Mouse (Mus musculus) MEL (cell line): ENCODE results near the gene Acvrl1. TPM values are rescaled to one million over a fixed set of nuclear protein-coding genes. Genes with fewer than 3 reads are reported as not detected.

Experiments
- DNase-seq: peaks from one replicate; pipeline ENCODE4 v3.0.0; 2011; ENCODE audit warnings: low read depth, low spot score
- H3K27ac ChIP-seq: 2 replicates; pipeline ENCODE4 v1.5.1; 2012; ENCODE audit warnings: low read depth, mild to moderate bottlenecking, control low read depth, low read length, moderate library complexity; ENCODE audit not compliant: control insufficient read depth
- H3K27me3 ChIP-seq, 2 experiments: fragments of 150-350 bp in 1 of 2; sonication (generic) in 1 of 2; 2 replicates each; pipeline ENCODE4 v1.6.1; 2012; ENCODE audit warnings: low read length in 2 of 2, mild to moderate bottlenecking in 2 of 2, improper control_type of control experiment in 1 of 2, moderate library complexity in 1 of 2; ENCODE audit not compliant: insufficient read depth in 2 of 2, control insufficient read depth in 1 of 2
- H3K36me3 ChIP-seq, 2 experiments: 2 replicates each; pipeline ENCODE4 v1.6.1; 2012 to 2014; ENCODE audit warnings: low read length in 2 of 2, improper control_type of control experiment in 1 of 2, inconsistent platforms in 1 of 2, mild to moderate bottlenecking in 1 of 2; ENCODE audit not compliant: insufficient read depth in 2 of 2, control insufficient read depth in 1 of 2
- H3K4me1 ChIP-seq, 2 experiments: fragments of 150-350 bp in 1 of 2; sonication (generic) in 1 of 2; 2 replicates each; pipeline ENCODE4 v1.6.1; 2012; ENCODE audit warnings: low read length in 2 of 2, improper control_type of control experiment in 1 of 2, mild to moderate bottlenecking in 1 of 2; ENCODE audit not compliant: insufficient read depth in 2 of 2, control insufficient read depth in 1 of 2
- H3K4me3 ChIP-seq, 2 experiments: fragments of 150-350 bp in 1 of 2; sonication (generic) in 1 of 2; 2 replicates each; pipeline ENCODE4 v1.5.1; 2012; ENCODE audit warnings: low read depth in 2 of 2, low read length in 2 of 2, mild to moderate bottlenecking in 2 of 2, moderate library complexity in 2 of 2, control low read depth in 1 of 2, improper control_type of control experiment in 1 of 2; ENCODE audit not compliant: control insufficient read depth in 1 of 2, insufficient read depth in 1 of 2
- H3K79me2 ChIP-seq: 2 replicates; pipeline ENCODE4 v1.6.1; 2012; ENCODE audit warnings: mild to moderate bottlenecking, low read length, moderate library complexity; ENCODE audit not compliant: control insufficient read depth, poor library complexity, insufficient read depth
- H3K9ac ChIP-seq: 2 replicates; pipeline ENCODE4 v1.6.1; 2012; ENCODE audit warnings: low read depth, mild to moderate bottlenecking, control low read depth, low read length, moderate library complexity; ENCODE audit not compliant: control insufficient read depth, poor library complexity, severe bottlenecking
- H3K9me3 ChIP-seq: fragments of 150-350 bp; sonication (generic); replicated peaks from 2 replicates; pipeline ENCODE4 v1.6.1; 2012; ENCODE audit warnings: mild to moderate bottlenecking, low read length, improper control_type of control experiment, moderate library complexity; ENCODE audit not compliant: insufficient read depth
- BHLHE40 ChIP-seq: IDR thresholded peaks from 2 replicates; pipeline ENCODE4 v1.6.1; 2012; ENCODE audit warnings: low read depth, mild to moderate bottlenecking, inconsistent platforms, low read length, improper control_type of control experiment, borderline replicate concordance
- CTCF ChIP-seq, 3 experiments: IDR thresholded peaks in 2 of 3; conservative IDR thresholded peaks in 1 of 3; 2 replicates each; pipeline ENCODE4 v1.5.1; 2011 to 2012; ENCODE audit warnings: low read length in 3 of 3, low read depth in 2 of 3, mild to moderate bottlenecking in 2 of 3, improper control_type of control experiment in 1 of 3, inconsistent platforms in 1 of 3, mixed read lengths in 1 of 3, moderate library complexity in 1 of 3; ENCODE audit not compliant: control insufficient read depth in 1 of 3, insufficient read depth in 1 of 3, poor library complexity in 1 of 3, severe bottlenecking in 1 of 3
- E2F4 ChIP-seq: IDR thresholded peaks from 2 replicates; pipeline ENCODE4 v1.6.1; 2011; ENCODE audit warnings: low read depth, low read length, improper control_type of control experiment, borderline replicate concordance
- ELF1 ChIP-seq: IDR thresholded peaks from 2 replicates; pipeline ENCODE4 v1.6.1; 2014; ENCODE audit warnings: low read depth, mild to moderate bottlenecking, inconsistent platforms, low read length, improper control_type of control experiment, moderate library complexity
- EP300 ChIP-seq, 2 experiments: IDR thresholded peaks; 2 replicates each; pipeline ENCODE4 v1.6.1; 2011; ENCODE audit warnings: improper control_type of control experiment in 2 of 2, low read length in 2 of 2, low read depth in 1 of 2, mild to moderate bottlenecking in 1 of 2
- ETS1 ChIP-seq: IDR thresholded peaks from 2 replicates; pipeline ENCODE4 v1.6.1; 2012; ENCODE audit warnings: low read depth, mild to moderate bottlenecking, inconsistent platforms, low read length, improper control_type of control experiment, moderate library complexity
- GABPA ChIP-seq: IDR thresholded peaks from 2 replicates; pipeline ENCODE4 v1.6.1; 2012; ENCODE audit warnings: low read depth, mild to moderate bottlenecking, inconsistent platforms, low read length, improper control_type of control experiment, moderate library complexity
- JUND ChIP-seq: IDR thresholded peaks from 2 replicates; pipeline ENCODE4 v1.6.1; 2011; ENCODE audit warnings: low read depth, mild to moderate bottlenecking, improper control_type of control experiment, low read length
- KAT2A ChIP-seq: conservative IDR thresholded peaks from 2 replicates; pipeline ENCODE4 v1.6.1; 2012; ENCODE audit warnings: low read depth, low read length, improper control_type of control experiment, inconsistent platforms
- MAFK ChIP-seq: IDR thresholded peaks from 2 replicates; pipeline ENCODE4 v1.6.1; 2011; ENCODE audit warnings: low read depth, mild to moderate bottlenecking, low read length, improper control_type of control experiment, borderline replicate concordance
- MAX ChIP-seq: IDR thresholded peaks from 2 replicates; pipeline ENCODE4 v1.6.1; 2011; ENCODE audit warnings: low read length, improper control_type of control experiment
- MAZ ChIP-seq: IDR thresholded peaks from 2 replicates; pipeline ENCODE4 v1.6.1; 2012; ENCODE audit warnings: low read depth, mild to moderate bottlenecking, inconsistent platforms, low read length, improper control_type of control experiment
- MEF2A ChIP-seq: IDR thresholded peaks from 2 replicates; pipeline ENCODE4 v1.6.1; 2014; ENCODE audit warnings: low read depth, mild to moderate bottlenecking, inconsistent platforms, low read length, improper control_type of control experiment; ENCODE audit not compliant: poor library complexity, insufficient replicate concordance, severe bottlenecking; ENCODE audit errors: extremely low read depth
- MYC ChIP-seq: IDR thresholded peaks from 2 replicates; pipeline ENCODE4 v1.6.1; 2011; ENCODE audit warnings: low read depth, mild to moderate bottlenecking, low read length, improper control_type of control experiment, moderate library complexity
- NELFE ChIP-seq: IDR thresholded peaks from 2 replicates; pipeline ENCODE4 v1.6.1; 2011; ENCODE audit warnings: low read depth, low read length, improper control_type of control experiment
- NRF1 ChIP-seq: IDR thresholded peaks from 2 replicates; pipeline ENCODE4 v1.6.1; 2014; ENCODE audit warnings: low read depth, mild to moderate bottlenecking, inconsistent platforms, low read length, improper control_type of control experiment, moderate library complexity; ENCODE audit not compliant: poor library complexity, insufficient read depth, severe bottlenecking
- POLR2A ChIP-seq, 2 experiments: IDR thresholded peaks; 2 replicates each; pipeline ENCODE4 v1.6.1; 2011 to 2012; ENCODE audit warnings: low read length in 2 of 2, mild to moderate bottlenecking in 2 of 2, control low read depth in 1 of 2, improper control_type of control experiment in 1 of 2, low read depth in 1 of 2, moderate library complexity in 1 of 2; ENCODE audit not compliant: control insufficient read depth in 1 of 2, insufficient read depth in 1 of 2, poor library complexity in 1 of 2
- POLR2AphosphoS2 ChIP-seq: IDR thresholded peaks from 2 replicates; pipeline ENCODE4 v1.6.1; 2011; ENCODE audit warnings: low read length, improper control_type of control experiment
- POLR2AphosphoS5 ChIP-seq: IDR thresholded peaks from 2 replicates; pipeline ENCODE4 v1.6.1; 2012; ENCODE audit warnings: low read depth, borderline replicate concordance, mild to moderate bottlenecking, inconsistent platforms, low read length, moderate library complexity, mixed read lengths
- RAD21 ChIP-seq: IDR thresholded peaks from 2 replicates; pipeline ENCODE4 v1.6.1; 2011; ENCODE audit warnings: mild to moderate bottlenecking, low read depth, low read length, improper control_type of control experiment
- SIN3A ChIP-seq: IDR thresholded peaks from 2 replicates; pipeline ENCODE4 v1.6.1; 2012; ENCODE audit warnings: low read length, improper control_type of control experiment, inconsistent platforms
- TCF12 ChIP-seq: IDR thresholded peaks from 2 replicates; pipeline ENCODE4 v1.6.1; 2014; ENCODE audit warnings: low read depth, mild to moderate bottlenecking, inconsistent platforms, low read length, improper control_type of control experiment, moderate library complexity
- USF2 ChIP-seq, 2 experiments: IDR thresholded peaks; 2 replicates each; pipeline ENCODE4 v1.6.1; 2011 to 2012; ENCODE audit warnings: improper control_type of control experiment in 2 of 2, low read length in 2 of 2, borderline replicate concordance in 1 of 2, inconsistent platforms in 1 of 2, low read depth in 1 of 2, mild to moderate bottlenecking in 1 of 2; ENCODE audit not compliant: insufficient read depth in 1 of 2
- ZC3H11A ChIP-seq: IDR thresholded peaks from 2 replicates; pipeline ENCODE4 v1.6.1; 2012; ENCODE audit warnings: low read depth, mild to moderate bottlenecking, inconsistent platforms, low read length, improper control_type of control experiment
- ZKSCAN1 ChIP-seq: IDR thresholded peaks from 2 replicates; pipeline ENCODE4 v1.6.1; 2012; ENCODE audit warnings: low read depth, mild to moderate bottlenecking, inconsistent platforms, low read length, improper control_type of control experiment, moderate library complexity
- ZMIZ1 ChIP-seq: IDR thresholded peaks from 2 replicates; pipeline ENCODE4 v1.6.1; 2012; ENCODE audit warnings: low read depth, mild to moderate bottlenecking, inconsistent platforms, low read length, improper control_type of control experiment, moderate library complexity
- ZNF384 ChIP-seq: IDR thresholded peaks from 2 replicates; pipeline ENCODE4 v1.6.1; 2012; ENCODE audit warnings: low read depth, mild to moderate bottlenecking, inconsistent platforms, low read length, improper control_type of control experiment
- polyA plus RNA-seq, 2 experiments: library from polyadenylated mRNA; stranded (reverse) in 1 of 2; unstranded in 1 of 2; fragments of >175 nt in 1 of 2; fragments of >200 nt in 1 of 2; gene quantifications; 2 replicates each; pipeline versions ENCODE4 v1.2.1 to v1.2.4; 2012; ENCODE audit warnings: low replicate concordance in 2 of 2, low read depth in 1 of 2; ENCODE audit not compliant: insufficient read length in 2 of 2, insufficient read depth in 1 of 2, missing spikeins in 1 of 2
- total RNA-seq: library from RNA; depleted of rRNA; stranded (reverse); fragments of 300-350 nt; gene quantifications from 2 replicates; pipeline ENCODE4 v1.2.3, GENCODE M21; 2012

Gene Acvrl1
- total and polyA plus RNA-seq, 3 experiments, result 0.08 to 0.18 TPM; not detected in 1

GRCm38 (mm10) chr15:101172016-101172415 lies 43.7 kb downstream of the Acvrl1 start:
- no peak overlapping the region for H3K9ac ChIP-seq
- peak; percentile 36 for DNase-seq
- peaks cover 24% of the 10 kb centered on the region for H3K79me2 ChIP-seq
- H3K36me3 ChIP-seq, result peaks cover 0 to 65% of the 10 kb centered on the region in 2 experiments; a peak in 2 of 4 replicates
- no peak overlapping the region for H3K27ac ChIP-seq
- no peaks in the 10 kb centered on the region for H3K27me3 ChIP-seq
- H3K9me3 ChIP-seq, result no peaks in the 10 kb centered on the region
- H3K4me1 ChIP-seq, result peaks cover 42 to 53% of the 10 kb centered on the region in 2 experiments
- H3K4me3 ChIP-seq, result no peak overlapping the region
- TF ChIP-seq USF2 (IDR thresholded peaks at IDR 0.05; ENCODE audit: borderline replicate concordance in 1 of 2, insufficient read depth in 1 of 2, low read depth in 1 of 2, low read length in 2 of 2), result no peak
- TF ChIP-seq KAT2A, result no peak

GRCm38 (mm10) chr15:101173421-101174211 lies 45.3 kb downstream of the Acvrl1 start, which contains the start of gene Acvr1b:
Gene Acvr1b, plus strand, starts transcription at chr15:101174067.
- DNase-seq, result peak; percentile 94
- Histone ChIP-seq H3K4me1 (peaks cover 46 to 58% of the 10 kb centered on the region in 2 experiments), H3K27me3 (no peaks in the 10 kb centered on the region), H3K9me3 (no peaks in the 10 kb centered on the region), H3K9ac (peak within 1 kb of the TSS; percentile 88), H3K79me2 (peaks cover 34% of the 10 kb centered on the region), H3K36me3 (peaks cover 0 to 68% of the 10 kb centered on the region in 2 experiments; a peak in 2 of 4 replicates), H3K4me3 (peak within 1 kb of the TSS; percentile 85 to 93), H3K27ac (peak within 1 kb of the TSS; percentile 70)
- no peak for TF ChIP-seq ZKSCAN1
- no peak; the same call in 1 of the 2 replicates for TF ChIP-seq TCF12
- TF ChIP-seq MAZ, result peak; percentile 87
- no peak for TF ChIP-seq MAFK
- TF ChIP-seq ELF1, result 0 out of 2 replicates have a peak, but pooled peaks have one; percentile 20
- TF ChIP-seq NELFE, result peak; percentile 80
- no peak for TF ChIP-seq RAD21
- TF ChIP-seq MYC, result 0 out of 2 replicates have a peak, but pooled peaks have one; percentile 16
- peak; percentile 76 for TF ChIP-seq ZMIZ1
- no peak for TF ChIP-seq ETS1
- TF ChIP-seq BHLHE40, result peak; percentile 92
- TF ChIP-seq JUND, result no peak
- peak; percentile 78 to 91; a peak in 3 of 4 replicates for TF ChIP-seq POLR2A (IDR thresholded peaks at IDR 0.05; ENCODE audit: control insufficient read depth in 1 of 2, insufficient read depth in 1 of 2, low read depth in 1 of 2, low read length in 2 of 2, poor library complexity in 1 of 2)
- peak; percentile 66 for TF ChIP-seq NRF1
- TF ChIP-seq MEF2A, result no peak
- no peak for TF ChIP-seq ZNF384
- TF ChIP-seq POLR2AphosphoS5, result no peak
- TF ChIP-seq CTCF (IDR thresholded peaks at IDR 0.05 in 2 of 3, conservative IDR thresholded peaks at IDR 0.05 in 1 of 3; ENCODE audit: control insufficient read depth in 1 of 3, insufficient read depth in 1 of 3, low read depth in 2 of 3, low read length in 3 of 3, poor library complexity in 1 of 3, severe bottlenecking in 1 of 3), result no peak
- TF ChIP-seq USF2 (IDR thresholded peaks at IDR 0.05; ENCODE audit: borderline replicate concordance in 1 of 2, insufficient read depth in 1 of 2, low read depth in 1 of 2, low read length in 2 of 2), result no peak
- no peak for TF ChIP-seq ZC3H11A
- TF ChIP-seq EP300 (IDR thresholded peaks at IDR 0.05; ENCODE audit: low read depth in 1 of 2, low read length in 2 of 2), result no peak
- peak; percentile 80; the same call in 1 of the 2 replicates for TF ChIP-seq POLR2AphosphoS2
- no peak for TF ChIP-seq E2F4
- TF ChIP-seq KAT2A, result no peak; the same call in 1 of the 2 replicates
- TF ChIP-seq GABPA, result no peak
- TF ChIP-seq SIN3A, result peak; percentile 64
- peak; percentile 61; the same call in 1 of the 2 replicates for TF ChIP-seq MAX
